Mouse (Mus musculus) adipocyte (in vitro differentiated cells): ENCODE data around the gene Alkbh3.

Experiments
- DNase-seq: peaks from one replicate; pipeline ENCODE4 v3.0.0-alpha.2; 2016; ENCODE audit warnings: low spot score

Gene Alkbh3

GRCm38 (mm10) chr2:94010335-94011291, at the start of gene Alkbh3:
Gene Alkbh3 (minus strand): TSS chr2:94010807.
- DNase-seq: peak; percentile 96

- DNase-seq: no peak
Observed at GRCm38 (mm10) chr2:94059459-94059858, 48.9 kb upstream of the Alkbh3 start.

GRCm38 (mm10) chr2:94054813-94055212, 44.2 kb upstream of the Alkbh3 start:
- DNase-seq: peak; percentile 81

GRCm38 (mm10) chr2:94051952-94052351, 41.3 kb upstream of the Alkbh3 start:
- DNase-seq: no peak

GRCm38 (mm10) chr2:94050901-94051300, 40.3 kb upstream of the Alkbh3 start:
- no peak for DNase-seq

- no peak for DNase-seq
Observed at GRCm38 (mm10) chr2:94049471-94050176, 39.0 kb upstream of the Alkbh3 start.

GRCm38 (mm10) chr2:94048733-94049470, 38.3 kb upstream of the Alkbh3 start:
- DNase-seq: no peak

GRCm38 (mm10) chr2:94048271-94048670, 37.7 kb upstream of the Alkbh3 start:
- DNase-seq: no peak

- DNase-seq: no peak
Observed at GRCm38 (mm10) chr2:94045411-94046090, 34.9 kb upstream of the Alkbh3 start.

- no peak for DNase-seq
Observed at GRCm38 (mm10) chr2:94044174-94044573, 33.6 kb upstream of the Alkbh3 start.

- DNase-seq: no peak
Observed at GRCm38 (mm10) chr2:94043662-94044061, 33.1 kb upstream of the Alkbh3 start.

GRCm38 (mm10) chr2:94042461-94042860, 31.9 kb upstream of the Alkbh3 start:
- no peak for DNase-seq

GRCm38 (mm10) chr2:94040391-94041125, 30.0 kb upstream of the Alkbh3 start:
- no peak for DNase-seq

- DNase-seq: peak; percentile 72
Observed at GRCm38 (mm10) chr2:94035428-94036331, 25.1 kb upstream of the Alkbh3 start.

- DNase-seq: no peak
Observed at GRCm38 (mm10) chr2:94030602-94031001, 20.0 kb upstream of the Alkbh3 start.

GRCm38 (mm10) chr2:94024637-94025036, 14.0 kb upstream of the Alkbh3 start:
- no peak for DNase-seq

GRCm38 (mm10) chr2:94002331-94002730, 8.3 kb downstream of the Alkbh3 start:
- peak; percentile 84 for DNase-seq

- no peak for DNase-seq
Observed at GRCm38 (mm10) chr2:94001918-94002317, 8.7 kb downstream of the Alkbh3 start.

GRCm38 (mm10) chr2:94001411-94001810, 9.2 kb downstream of the Alkbh3 start:
- no peak for DNase-seq

GRCm38 (mm10) chr2:93996254-93996653, 14.4 kb downstream of the Alkbh3 start, which contains the start of gene Gm27027:
Gene Gm27027 (minus strand): TSS chr2:93996354.
- DNase-seq: no peak
